Mouse (Mus musculus): ENCODE data around the gene Pik3r1.

The Pik3r1 gene

DNA sequence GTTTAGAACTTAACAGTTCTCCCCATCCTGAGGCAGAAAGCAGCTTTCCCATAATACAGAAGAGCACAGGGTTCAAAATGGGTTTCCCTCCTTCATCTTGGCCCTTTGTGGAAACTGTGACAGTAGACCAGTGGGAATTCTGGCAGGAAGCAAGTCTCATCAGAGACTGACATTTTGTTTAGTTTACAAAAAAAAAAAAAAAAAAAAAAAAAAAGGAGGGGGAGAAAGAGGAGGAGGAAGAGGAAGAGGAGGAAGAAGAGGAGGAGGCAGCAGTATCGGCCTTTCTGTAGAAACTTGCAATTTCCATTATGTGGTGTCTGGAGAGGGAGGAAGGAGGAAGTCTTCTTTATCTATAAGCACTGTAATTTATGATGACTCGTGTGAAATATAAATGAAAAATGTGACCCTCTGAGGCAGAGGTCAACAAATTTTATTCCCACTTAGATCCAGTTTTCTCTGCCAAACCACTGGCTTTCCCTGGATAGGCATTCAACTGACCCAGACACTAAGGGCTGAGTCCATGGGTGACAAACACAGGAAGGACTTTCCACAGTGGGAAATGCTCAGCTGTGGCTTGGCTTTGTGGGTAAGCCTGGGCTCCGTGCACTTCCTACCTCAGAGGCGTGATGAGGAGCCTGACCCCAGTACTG, 28.2 kb downstream of the Pik3r1 start:
- DNase-seq (ENCODE audit: low spot score in 2 of 2), result no peak

DNA sequence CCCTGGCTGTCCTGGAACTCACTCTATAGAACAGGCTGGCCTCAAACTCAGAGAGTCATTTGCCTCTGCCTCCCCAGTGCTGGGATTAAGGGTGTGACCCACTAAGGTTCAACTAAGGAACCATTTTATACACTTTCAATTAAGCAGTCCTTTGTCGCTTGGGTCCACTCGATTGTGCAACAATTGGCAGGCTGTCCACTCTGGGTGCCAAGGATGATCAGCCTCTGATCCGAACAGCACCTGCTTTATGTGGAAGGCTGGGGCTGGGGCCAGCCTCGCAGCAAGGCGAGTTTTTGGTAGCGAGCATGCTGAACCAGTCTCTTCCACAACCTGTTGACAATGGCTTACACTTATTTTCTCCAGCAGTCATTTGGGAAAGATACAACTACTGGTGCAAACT, 29.2 kb downstream of the Pik3r1 start:
- no peak for DNase-seq (ENCODE audit: low spot score in 2 of 2)

- no peak for DNase-seq (ENCODE audit: low spot score in 2 of 2)
Observed at GRCm38 (mm10) chr13:101736521-101737387, 31.3 kb downstream of the Pik3r1 start.

- no peak for DNase-seq (ENCODE audit: low spot score in 2 of 2)
Observed at GRCm38 (mm10) chr13:101735364-101736120, 32.5 kb downstream of the Pik3r1 start.

DNA sequence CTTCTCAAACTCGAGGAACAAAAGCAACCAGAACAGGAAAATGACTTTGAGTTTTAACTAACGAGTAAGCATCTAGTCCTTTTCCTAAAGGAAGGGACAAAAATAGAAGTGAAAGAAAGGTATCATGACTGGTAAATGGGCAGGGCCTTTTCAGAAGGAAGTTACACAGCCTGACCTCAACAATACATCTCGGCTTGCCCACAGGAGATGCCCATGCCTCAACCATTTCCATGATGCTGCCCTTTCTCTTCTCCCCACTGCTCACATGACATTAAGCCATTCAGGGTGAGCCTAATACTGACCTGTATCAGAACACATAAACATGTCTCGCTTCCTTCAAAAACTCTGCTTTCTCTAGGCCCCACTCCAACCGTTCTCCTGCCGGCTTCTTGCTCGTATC, 33.8 kb downstream of the Pik3r1 start:
- no peak for DNase-seq (ENCODE audit: low spot score in 2 of 2)

DNA sequence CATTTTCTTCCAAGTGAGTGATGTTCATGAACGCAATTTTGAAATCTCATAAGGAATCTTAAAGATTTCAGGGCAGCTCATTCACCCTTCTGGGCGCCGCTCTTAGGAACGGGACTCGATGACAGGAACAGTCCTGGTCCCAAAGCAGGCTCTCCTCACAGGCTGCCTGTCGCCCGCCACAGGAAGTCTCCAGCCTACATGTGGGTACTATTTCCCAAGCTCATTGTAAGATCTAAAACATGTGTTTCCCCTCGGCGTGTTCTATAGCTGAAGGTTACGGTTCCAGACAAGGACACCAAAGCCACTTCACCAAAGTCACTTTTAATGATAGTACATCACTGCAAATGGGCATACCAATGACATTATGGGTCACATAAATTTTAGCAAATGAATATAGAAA, 35.3 kb downstream of the Pik3r1 start:
- no peak for DNase-seq (ENCODE audit: low spot score in 2 of 2)

DNA sequence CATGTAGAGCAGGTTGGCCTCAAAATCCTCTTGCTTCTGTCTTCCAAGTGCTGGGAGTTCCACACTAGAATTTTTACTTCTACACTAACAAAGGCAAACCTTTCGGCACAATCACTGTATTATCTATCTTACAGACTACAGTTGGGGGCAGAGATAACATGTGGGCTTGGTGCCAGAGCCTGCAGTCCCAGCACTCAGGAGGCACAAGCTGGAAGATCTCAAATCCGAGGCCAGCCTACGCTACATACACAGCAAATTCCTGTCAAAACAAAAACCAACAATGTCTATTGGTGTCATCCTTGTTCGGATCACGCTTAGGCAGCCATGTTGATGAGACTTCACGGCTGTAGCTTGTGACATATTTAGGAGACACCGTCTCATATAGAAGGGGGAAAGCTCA, 36.2 kb downstream of the Pik3r1 start:
- no peak for DNase-seq (ENCODE audit: low spot score in 2 of 2)

- no peak for DNase-seq (ENCODE audit: low spot score in 2 of 2)
Observed at GRCm38 (mm10) chr13:101730351-101730750, 37.7 kb downstream of the Pik3r1 start.

DNA sequence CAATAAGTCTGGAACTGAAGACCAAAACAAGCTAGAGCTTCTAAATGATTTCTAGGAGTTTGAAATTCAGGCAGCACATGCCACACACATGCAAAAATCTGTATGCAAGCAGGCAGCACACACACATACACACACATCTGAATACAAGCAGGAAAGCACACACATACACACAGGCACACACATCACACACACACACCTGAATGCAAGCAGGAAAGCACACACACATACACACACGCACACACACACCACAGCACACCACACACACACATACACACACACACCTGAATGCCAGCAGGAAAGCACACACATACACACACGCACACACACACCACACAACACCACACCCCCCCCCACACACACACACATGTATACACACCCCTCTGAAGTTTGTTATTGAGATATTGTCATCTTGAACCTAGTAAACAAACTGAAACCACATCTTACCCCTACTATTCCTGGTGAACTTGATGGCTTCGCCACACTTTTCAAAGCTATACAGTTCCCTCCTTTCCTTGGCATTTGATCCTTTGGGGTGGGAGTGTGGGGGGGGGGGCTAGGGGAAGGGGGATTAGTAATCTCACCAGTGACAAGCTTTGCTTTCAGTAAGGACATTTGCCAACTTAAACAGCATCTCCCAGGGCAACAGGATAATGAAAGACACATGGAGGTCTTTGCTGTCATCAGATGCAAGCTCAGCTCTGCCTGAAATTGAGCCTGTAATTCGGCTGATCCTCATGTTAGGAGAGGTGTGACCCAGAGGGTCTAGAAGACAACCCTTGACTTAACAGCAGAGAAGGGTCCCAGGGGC, 38.6 kb downstream of the Pik3r1 start:
- no peak for DNase-seq (ENCODE audit: low spot score in 2 of 2)

- DNase-seq (ENCODE audit: low spot score in 2 of 2), result no peak
Observed at GRCm38 (mm10) chr13:101728816-101729215, 39.2 kb downstream of the Pik3r1 start.

DNA sequence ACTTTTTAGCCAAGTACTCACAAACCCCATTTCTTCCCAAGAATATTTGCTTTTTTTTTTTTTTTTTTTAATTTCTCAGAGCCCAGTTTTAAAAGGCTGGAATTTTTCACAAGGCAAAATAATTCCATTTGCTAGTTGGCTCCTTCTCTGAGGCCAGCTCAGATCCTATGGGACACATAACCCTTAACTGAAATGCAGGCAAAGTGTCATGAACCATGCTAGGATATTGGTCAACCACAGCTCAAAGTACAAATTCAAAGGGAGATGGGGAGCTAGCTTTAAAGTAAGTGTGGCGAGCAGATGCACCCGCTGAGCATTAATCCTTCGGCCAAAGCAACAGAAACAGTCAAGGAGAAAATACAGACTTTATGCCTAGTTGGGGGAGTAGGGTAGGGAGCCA, 39.7 kb downstream of the Pik3r1 start:
- no peak for DNase-seq (ENCODE audit: low spot score in 2 of 2)

GRCm38 (mm10) chr13:101727837-101728236, 40.2 kb downstream of the Pik3r1 start:
- DNase-seq (ENCODE audit: low spot score in 2 of 2), result no peak

GRCm38 (mm10) chr13:101726922-101727321, 41.1 kb downstream of the Pik3r1 start:
- no peak for DNase-seq (ENCODE audit: low spot score in 2 of 2)

DNA sequence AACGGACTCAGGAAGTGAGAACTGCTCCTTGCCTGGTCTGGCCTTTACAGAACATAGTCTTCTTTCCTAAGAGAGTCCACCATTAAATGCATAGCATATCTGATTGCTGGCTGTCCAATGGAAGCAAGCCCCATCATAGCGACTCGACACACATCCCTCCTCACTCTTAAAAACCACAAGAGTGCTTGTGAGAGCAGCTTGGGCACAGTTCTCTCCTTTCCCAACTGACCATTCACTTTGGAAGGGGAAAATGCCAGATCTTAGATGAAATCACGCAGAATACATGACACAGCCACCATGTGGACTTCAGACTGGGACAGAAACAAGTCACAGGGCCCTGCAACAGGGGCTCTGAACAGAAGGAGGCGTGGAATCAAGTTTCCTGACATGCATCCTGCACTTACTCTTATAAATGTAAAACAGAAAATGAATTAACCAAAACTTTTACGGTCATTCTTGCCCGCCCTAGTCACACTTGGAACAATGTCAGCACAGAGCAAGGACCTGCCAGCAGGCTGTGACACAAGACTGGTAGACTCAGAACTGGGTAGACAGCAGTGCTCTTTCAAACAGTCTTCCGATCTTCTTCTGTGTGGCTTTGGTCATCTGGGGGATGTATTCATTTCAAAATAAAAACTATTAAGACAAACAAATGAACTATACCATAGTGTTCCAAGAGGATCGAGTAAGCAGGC, 46.0 kb downstream of the Pik3r1 start:
- DNase-seq (ENCODE audit: low spot score in 2 of 2), result no peak

- no peak for DNase-seq (ENCODE audit: low spot score in 2 of 2)
Observed at GRCm38 (mm10) chr13:101721154-101721553, 46.9 kb downstream of the Pik3r1 start.

DNA sequence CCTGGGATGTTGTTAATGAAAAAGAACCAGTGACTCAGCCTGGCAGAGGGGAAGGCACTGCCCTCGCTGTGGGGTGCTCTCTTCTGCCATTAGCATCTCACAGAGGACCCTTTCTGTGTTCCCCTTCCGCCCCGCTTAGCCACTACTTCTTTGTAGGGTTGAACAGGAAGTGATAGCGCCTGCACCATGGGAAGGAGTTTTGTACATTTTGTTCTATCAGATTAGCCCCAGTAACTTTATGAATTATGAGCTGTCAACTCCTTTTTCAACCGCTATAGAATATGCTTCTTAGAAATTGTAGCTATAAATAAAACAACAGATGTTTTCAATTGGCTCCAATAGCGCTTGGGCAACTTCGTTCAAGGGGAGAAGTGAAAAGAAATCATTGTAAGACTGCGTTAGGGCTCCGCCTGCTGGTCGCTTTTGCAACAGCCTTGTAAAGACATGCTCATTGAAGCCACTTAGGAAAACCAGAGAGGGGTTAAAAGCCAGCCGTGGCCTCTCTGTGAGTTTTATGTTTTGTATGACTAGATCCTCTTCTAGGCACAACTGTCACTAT, 48.6 kb downstream of the Pik3r1 start:
- peak; percentile 76 to 88 for DNase-seq (ENCODE audit: low spot score in 2 of 2)

- no peak for DNase-seq (ENCODE audit: low spot score in 2 of 2)
Observed at GRCm38 (mm10) chr13:101718744-101719143, 49.3 kb downstream of the Pik3r1 start.

DNA sequence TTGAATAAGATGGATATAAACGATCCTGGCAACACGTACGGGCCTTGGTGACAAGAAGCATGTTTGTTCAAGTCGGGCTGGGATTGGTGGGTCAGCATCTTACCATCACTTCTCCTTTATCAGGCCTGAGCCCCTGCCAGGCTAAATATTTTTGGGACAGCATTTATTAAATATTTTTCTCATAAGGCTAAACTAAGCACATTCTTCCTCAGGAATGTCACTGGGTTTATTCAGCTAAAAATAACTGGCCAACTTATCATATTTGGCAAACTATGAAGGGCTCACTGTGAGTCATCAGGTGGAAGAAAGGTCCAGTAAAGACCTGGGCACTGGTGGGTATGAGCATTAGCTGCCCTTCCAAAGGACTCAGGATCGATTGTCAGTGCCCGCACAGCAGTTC, 50.2 kb downstream of the Pik3r1 start:
- no peak for DNase-seq (ENCODE audit: low spot score in 2 of 2)

DNA sequence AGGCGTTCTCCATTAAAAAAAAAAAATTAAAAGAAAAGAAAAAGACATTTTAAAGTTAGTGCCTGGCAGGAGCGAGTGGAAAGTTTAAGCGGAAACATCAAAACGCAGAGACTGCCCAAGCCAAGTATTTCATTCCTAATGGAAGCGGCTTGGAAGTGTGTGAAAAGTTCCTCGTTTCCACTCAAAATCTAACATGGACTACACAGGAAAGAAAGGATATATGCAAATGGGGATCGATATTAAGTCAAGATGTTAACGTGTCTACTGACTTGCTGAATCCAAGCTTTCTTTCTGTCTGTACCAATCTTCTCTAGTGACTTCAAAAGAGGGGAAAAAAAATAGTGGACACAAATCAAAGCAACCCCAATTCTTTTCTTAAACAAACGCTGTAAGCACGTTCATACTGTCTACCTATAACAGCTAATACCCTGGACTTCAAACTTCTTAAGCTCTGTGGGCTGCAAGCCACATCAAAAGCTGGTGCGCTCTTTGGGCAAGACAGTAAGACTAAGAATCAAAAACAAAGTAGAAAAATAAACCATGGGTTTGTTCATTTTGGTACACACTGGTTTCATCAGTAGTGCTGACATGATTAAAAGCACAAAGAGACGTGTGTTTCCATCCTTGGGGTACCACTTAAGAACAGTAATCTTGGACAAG, 54.5 kb downstream of the Pik3r1 start:
- DNase-seq (ENCODE audit: low spot score in 2 of 2), result no peak

DNA sequence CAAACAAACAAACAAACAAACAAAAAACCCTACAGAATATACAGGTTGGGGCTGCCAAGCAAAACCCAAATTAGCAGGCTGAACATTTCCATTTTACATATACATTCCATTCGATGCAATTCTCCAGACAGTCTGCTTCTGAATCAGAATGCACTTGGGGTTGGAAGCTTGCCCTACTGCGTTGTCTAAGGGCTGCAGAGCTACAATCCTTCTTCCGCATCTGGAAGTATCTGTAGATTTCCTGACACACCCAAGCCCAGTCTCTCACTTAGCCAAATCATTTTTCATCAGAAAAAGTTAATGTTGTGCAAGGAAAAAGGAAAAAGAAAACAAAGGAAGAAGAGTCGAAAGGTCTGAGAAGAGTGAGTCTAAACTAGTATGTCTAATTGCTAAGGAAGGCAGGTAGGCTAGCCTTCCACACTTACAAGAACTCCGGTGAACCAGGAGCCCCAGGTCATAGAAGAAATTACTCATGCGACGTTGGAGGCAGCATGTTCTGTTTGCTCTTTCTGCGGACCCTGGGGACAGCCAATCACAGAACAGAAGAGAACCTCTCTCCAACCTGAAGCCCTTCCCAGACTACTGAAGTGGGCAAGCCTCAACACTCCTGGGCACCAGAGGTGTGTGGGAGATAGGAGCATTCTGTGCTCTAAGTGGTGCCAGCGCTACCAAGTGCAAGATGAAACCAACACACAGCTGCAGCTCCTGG, 55.1 kb downstream of the Pik3r1 start:
- no peak for DNase-seq (ENCODE audit: low spot score in 2 of 2)

Measured in frontal cortex, postnatal 25 days (tissue).